Mouse (Mus musculus): ENCODE measurements around the gene Rap1gds1. TPM values are rescaled to one million over a fixed set of nuclear protein-coding genes. Genes with fewer than 3 reads are reported as not detected.

Gene Rap1gds1
- polyA plus RNA-seq (2015; fragmentation: Nextera tagmentation; extraction: Ambion mirVana), result 42.6 and 44.4 TPM in 2 replicates

- no peaks in the 10 kb centered on the region for H3K27me3 ChIP-seq (replicated peaks; ENCODE audit: control insufficient read depth, insufficient read depth, low read length)
- peak; percentile 67 for ATAC-seq
- H3K4me3 ChIP-seq (ENCODE audit: low read length), result peak within 1 kb of the TSS; percentile 98
- no peaks in the 10 kb centered on the region for H3K36me3 ChIP-seq (ENCODE audit: control insufficient read depth, insufficient read depth, low read length)
- no peaks in the 10 kb centered on the region for H3K4me1 ChIP-seq (ENCODE audit: control insufficient read depth, insufficient read depth, low read length)
- peak within 1 kb of the TSS; percentile 92 for H3K4me2 ChIP-seq (ENCODE audit: low read depth, low read length)
- peak within 1 kb of the TSS; percentile 99 for H3K27ac ChIP-seq (ENCODE audit: low read length)
- peak within 1 kb of the TSS; percentile 92 for H3K9ac ChIP-seq (ENCODE audit: low read depth, low read length)
- WGBS, result under 1% methylated on average over 70 of the region's 97 CpGs
- H3K9me3 ChIP-seq (ENCODE audit: control insufficient read depth, low read length), result no peaks in the 10 kb centered on the region
These were observed at the start of gene Rap1gds1 for GRCm38 (mm10) chr3:139074484-139075211. Gene Rap1gds1 (minus strand): TSS chr3:139075201.

- Histone ChIP-seq H3K4me1 (ENCODE audit: control insufficient read depth, insufficient read depth, low read length) (no peaks in the 10 kb centered on the region), H3K9ac (ENCODE audit: low read depth, low read length) (no peak overlapping the region), H3K4me2 (ENCODE audit: low read depth, low read length) (no peak overlapping the region), H3K27ac (ENCODE audit: low read length) (no peak overlapping the region), H3K36me3 (ENCODE audit: control insufficient read depth, insufficient read depth, low read length) (no peaks in the 10 kb centered on the region), H3K9me3 (ENCODE audit: control insufficient read depth, low read length) (no peaks in the 10 kb centered on the region), H3K4me3 (ENCODE audit: low read length) (no peak overlapping the region), H3K27me3 (replicated peaks; ENCODE audit: control insufficient read depth, insufficient read depth, low read length) (no peaks in the 10 kb centered on the region)
- no peak for ATAC-seq
These were observed 43.4 kb upstream of the Rap1gds1 start for GRCm38 (mm10) chr3:139118446-139118845.

- no peak for ATAC-seq
- Histone ChIP-seq H3K27me3 (replicated peaks; ENCODE audit: control insufficient read depth, insufficient read depth, low read length) (no peaks in the 10 kb centered on the region), H3K9me3 (ENCODE audit: control insufficient read depth, low read length) (no peaks in the 10 kb centered on the region), H3K4me1 (ENCODE audit: control insufficient read depth, insufficient read depth, low read length) (no peaks in the 10 kb centered on the region), H3K27ac (ENCODE audit: low read length) (no peak overlapping the region), H3K36me3 (ENCODE audit: control insufficient read depth, insufficient read depth, low read length) (no peaks in the 10 kb centered on the region), H3K9ac (ENCODE audit: low read depth, low read length) (no peak overlapping the region), H3K4me3 (ENCODE audit: low read length) (no peak overlapping the region), H3K4me2 (ENCODE audit: low read depth, low read length) (no peak overlapping the region)
- WGBS, result 76% methylated on average over 9 of the region's 9 CpGs
These were observed 41.8 kb upstream of the Rap1gds1 start for GRCm38 (mm10) chr3:139116733-139117337.

- Histone ChIP-seq H3K4me1 (ENCODE audit: control insufficient read depth, insufficient read depth, low read length) (no peaks in the 10 kb centered on the region), H3K4me2 (ENCODE audit: low read depth, low read length) (no peak overlapping the region), H3K9ac (ENCODE audit: low read depth, low read length) (no peak overlapping the region), H3K27me3 (replicated peaks; ENCODE audit: control insufficient read depth, insufficient read depth, low read length) (no peaks in the 10 kb centered on the region), H3K4me3 (ENCODE audit: low read length) (no peak overlapping the region), H3K9me3 (ENCODE audit: control insufficient read depth, low read length) (no peaks in the 10 kb centered on the region), H3K27ac (ENCODE audit: low read length) (no peak overlapping the region), H3K36me3 (ENCODE audit: control insufficient read depth, insufficient read depth, low read length) (no peaks in the 10 kb centered on the region)
- ATAC-seq, result no peak
- 64% methylated on average over 3 of the region's 3 CpGs for WGBS
These were observed 37.5 kb upstream of the Rap1gds1 start for GRCm38 (mm10) chr3:139112335-139112973.

DNA sequence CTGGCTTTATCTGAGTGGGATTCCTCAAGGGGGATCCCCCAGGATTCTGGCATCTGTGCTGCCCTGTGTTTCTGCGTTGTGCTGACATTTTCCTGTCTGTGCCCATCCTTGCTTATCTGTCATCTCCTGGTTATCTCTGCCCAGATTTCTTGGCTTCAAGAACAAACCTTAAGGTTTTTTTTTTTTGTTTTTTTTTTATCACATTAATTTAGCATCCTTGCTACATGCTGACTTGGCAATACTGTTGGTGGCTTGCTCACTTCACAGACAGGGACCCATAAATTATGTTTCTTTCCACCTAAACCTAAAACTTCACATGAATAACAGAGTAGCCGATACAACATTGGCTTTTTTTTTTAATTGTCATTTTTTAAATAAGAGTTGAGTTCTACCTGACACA is 36.9 kb upstream of the Rap1gds1 start:
- H3K27ac ChIP-seq (ENCODE audit: low read length), result no peak overlapping the region
- no peaks in the 10 kb centered on the region for H3K9me3 ChIP-seq (ENCODE audit: control insufficient read depth, low read length)
- H3K4me1 ChIP-seq (ENCODE audit: control insufficient read depth, insufficient read depth, low read length), result no peaks in the 10 kb centered on the region
- no peak overlapping the region for H3K4me2 ChIP-seq (ENCODE audit: low read depth, low read length)
- no peak overlapping the region for H3K9ac ChIP-seq (ENCODE audit: low read depth, low read length)
- ATAC-seq, result no peak
- no peaks in the 10 kb centered on the region for H3K27me3 ChIP-seq (replicated peaks; ENCODE audit: control insufficient read depth, insufficient read depth, low read length)
- 87% methylated on average over 2 of the region's 2 CpGs for WGBS
- H3K4me3 ChIP-seq (ENCODE audit: low read length), result no peak overlapping the region
- no peaks in the 10 kb centered on the region for H3K36me3 ChIP-seq (ENCODE audit: control insufficient read depth, insufficient read depth, low read length)

DNA sequence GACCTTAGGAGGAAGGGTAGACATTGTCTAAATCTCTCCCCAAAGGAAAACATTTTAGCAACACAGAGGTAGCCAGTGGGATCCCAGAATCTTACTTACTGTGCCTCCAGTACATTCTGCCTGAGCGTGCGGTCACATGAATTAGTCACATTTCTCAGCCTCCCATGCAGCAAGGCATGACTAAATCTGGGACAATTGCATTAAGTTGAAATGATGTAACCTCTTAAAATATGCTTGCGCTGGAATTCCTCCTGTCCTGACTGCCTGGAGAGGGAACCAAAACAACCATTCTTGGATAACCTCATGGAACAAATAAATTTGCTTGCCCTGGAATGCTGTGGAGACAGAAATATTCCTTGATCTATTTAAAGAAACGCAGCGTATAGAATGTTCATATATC is 33.2 kb upstream of the Rap1gds1 start:
- H3K4me2 ChIP-seq (ENCODE audit: low read depth, low read length), result no peak overlapping the region
- no peak for ATAC-seq
- H3K27ac ChIP-seq (ENCODE audit: low read length), result no peak overlapping the region
- H3K9ac ChIP-seq (ENCODE audit: low read depth, low read length), result no peak overlapping the region
- H3K4me1 ChIP-seq (ENCODE audit: control insufficient read depth, insufficient read depth, low read length), result no peaks in the 10 kb centered on the region
- H3K9me3 ChIP-seq (ENCODE audit: control insufficient read depth, low read length), result no peaks in the 10 kb centered on the region
- no peaks in the 10 kb centered on the region for H3K27me3 ChIP-seq (replicated peaks; ENCODE audit: control insufficient read depth, insufficient read depth, low read length)
- no peak overlapping the region for H3K4me3 ChIP-seq (ENCODE audit: low read length)
- 73% methylated on average over 5 of the region's 5 CpGs for WGBS
- no peaks in the 10 kb centered on the region for H3K36me3 ChIP-seq (ENCODE audit: control insufficient read depth, insufficient read depth, low read length)

GRCm38 (mm10) chr3:139103914-139104313 is 28.9 kb upstream of the Rap1gds1 start:
- 57% methylated on average over 2 of the region's 2 CpGs for WGBS
- no peaks in the 10 kb centered on the region for H3K36me3 ChIP-seq (ENCODE audit: control insufficient read depth, insufficient read depth, low read length)
- no peaks in the 10 kb centered on the region for H3K4me1 ChIP-seq (ENCODE audit: control insufficient read depth, insufficient read depth, low read length)
- no peak overlapping the region for H3K27ac ChIP-seq (ENCODE audit: low read length)
- H3K9ac ChIP-seq (ENCODE audit: low read depth, low read length), result no peak overlapping the region
- no peak overlapping the region for H3K4me3 ChIP-seq (ENCODE audit: low read length)
- no peaks in the 10 kb centered on the region for H3K9me3 ChIP-seq (ENCODE audit: control insufficient read depth, low read length)
- no peak for ATAC-seq
- no peaks in the 10 kb centered on the region for H3K27me3 ChIP-seq (replicated peaks; ENCODE audit: control insufficient read depth, insufficient read depth, low read length)
- H3K4me2 ChIP-seq (ENCODE audit: low read depth, low read length), result no peak overlapping the region

GRCm38 (mm10) chr3:139103346-139103745 is 28.3 kb upstream of the Rap1gds1 start:
- Histone ChIP-seq H3K9ac (ENCODE audit: low read depth, low read length) (no peak overlapping the region), H3K9me3 (ENCODE audit: control insufficient read depth, low read length) (no peaks in the 10 kb centered on the region), H3K27ac (ENCODE audit: low read length) (no peak overlapping the region), H3K4me1 (ENCODE audit: control insufficient read depth, insufficient read depth, low read length) (no peaks in the 10 kb centered on the region), H3K4me3 (ENCODE audit: low read length) (no peak overlapping the region), H3K36me3 (ENCODE audit: control insufficient read depth, insufficient read depth, low read length) (no peaks in the 10 kb centered on the region), H3K4me2 (ENCODE audit: low read depth, low read length) (no peak overlapping the region), H3K27me3 (replicated peaks; ENCODE audit: control insufficient read depth, insufficient read depth, low read length) (no peaks in the 10 kb centered on the region)
- 76% methylated on average over 3 of the region's 3 CpGs for WGBS
- ATAC-seq, result no peak

GRCm38 (mm10) chr3:139101941-139102340 is 26.9 kb upstream of the Rap1gds1 start:
- Histone ChIP-seq H3K9ac (ENCODE audit: low read depth, low read length) (no peak overlapping the region), H3K27me3 (replicated peaks; ENCODE audit: control insufficient read depth, insufficient read depth, low read length) (no peaks in the 10 kb centered on the region), H3K4me3 (ENCODE audit: low read length) (no peak overlapping the region), H3K27ac (ENCODE audit: low read length) (no peak overlapping the region), H3K36me3 (ENCODE audit: control insufficient read depth, insufficient read depth, low read length) (no peaks in the 10 kb centered on the region), H3K4me1 (ENCODE audit: control insufficient read depth, insufficient read depth, low read length) (no peaks in the 10 kb centered on the region), H3K4me2 (ENCODE audit: low read depth, low read length) (no peak overlapping the region), H3K9me3 (ENCODE audit: control insufficient read depth, low read length) (no peaks in the 10 kb centered on the region)
- ATAC-seq, result no peak
- 82% methylated on average over 1 of the region's 1 CpGs for WGBS

Data from intestine, embryonic 16.5 days (tissue).